Mouse (Mus musculus) activated CD4-positive, CD25-positive, alpha-beta regulatory T cell, adult 4 months (primary cell): ENCODE data around the gene Ccdc148. TPM values are rescaled to one million over a fixed set of nuclear protein-coding genes. Genes with fewer than 3 reads are reported as not detected.
A peak's percentile ranks its signal among the peaks of the same experiment; 100 is the strongest.

Experiments used
- ATAC-seq: one replicate; pipeline ENCODE4 v1.8.0; 2017
- polyA plus RNA-seq, 2 experiments: library from polyadenylated mRNA; unstranded; fragments of 100-300 nt; shearing (Covaris generic); gene quantifications; one replicate each; pipeline ENCODE4 v1.2.1; 2017

The Ccdc148 gene
- polyA plus RNA-seq, 2 experiments from 2014 or later = 0.86 to 1.1 TPM

GRCm38 (mm10) chr2:58906814-58907516 is 253.5 kb downstream of the Ccdc148 start:
- peak; percentile 99 for ATAC-seq

- no peak for ATAC-seq
Observed at GRCm38 (mm10) chr2:58905057-58905456, 255.4 kb downstream of the Ccdc148 start.

- no peak for ATAC-seq
Observed at GRCm38 (mm10) chr2:58879876-58880275, 280.6 kb downstream of the Ccdc148 start.

GRCm38 (mm10) chr2:58859134-58859533 is 301.3 kb downstream of the Ccdc148 start, which contains the start of gene Gm11099:
Gene Gm11099, plus strand, starts transcription at chr2:58859434.
- no peak for ATAC-seq

GRCm38 (mm10) chr2:58844499-58844898 is 316.0 kb downstream of the Ccdc148 start:
- ATAC-seq = peak; percentile 73

GRCm38 (mm10) chr2:58842443-58842842 is 318.0 kb downstream of the Ccdc148 start:
- no peak for ATAC-seq

GRCm38 (mm10) chr2:58841021-58841420 is 319.5 kb downstream of the Ccdc148 start:
- ATAC-seq = no peak

GRCm38 (mm10) chr2:58832253-58832980 is 328.1 kb downstream of the Ccdc148 start:
- no peak for ATAC-seq

- ATAC-seq = no peak
Observed at GRCm38 (mm10) chr2:58829981-58830742, 330.3 kb downstream of the Ccdc148 start.

- ATAC-seq = no peak
Observed at GRCm38 (mm10) chr2:58828910-58829600, 331.4 kb downstream of the Ccdc148 start.

- no peak for ATAC-seq
Observed at GRCm38 (mm10) chr2:58812941-58813340, 347.5 kb downstream of the Ccdc148 start.

GRCm38 (mm10) chr2:58799623-58800022 is 360.9 kb downstream of the Ccdc148 start:
- ATAC-seq = no peak

- no peak for ATAC-seq
Observed at GRCm38 (mm10) chr2:58799126-58799525, 361.4 kb downstream of the Ccdc148 start.

GRCm38 (mm10) chr2:58797506-58797905 is 363.0 kb downstream of the Ccdc148 start:
- ATAC-seq = no peak

- ATAC-seq = no peak
Observed at GRCm38 (mm10) chr2:58795432-58795831, 365.1 kb downstream of the Ccdc148 start.

- ATAC-seq = no peak
Observed at GRCm38 (mm10) chr2:58794489-58794888, 366.0 kb downstream of the Ccdc148 start.

- no peak for ATAC-seq
Observed at GRCm38 (mm10) chr2:58790361-58790760, 370.1 kb downstream of the Ccdc148 start.

- ATAC-seq = no peak
Observed at GRCm38 (mm10) chr2:58789934-58790333, 370.5 kb downstream of the Ccdc148 start.

- ATAC-seq = no peak
Observed at GRCm38 (mm10) chr2:58787360-58787759, 373.1 kb downstream of the Ccdc148 start.

GRCm38 (mm10) chr2:58786681-58787080 is 373.8 kb downstream of the Ccdc148 start:
- no peak for ATAC-seq

GRCm38 (mm10) chr2:58786177-58786576 is 374.3 kb downstream of the Ccdc148 start:
- ATAC-seq = no peak

- ATAC-seq = no peak
Observed at GRCm38 (mm10) chr2:58783526-58783925, 377.0 kb downstream of the Ccdc148 start.
